Comparison of ENCODE assay signal across 9 mouse cellular contexts in the genomic region with DNA sequence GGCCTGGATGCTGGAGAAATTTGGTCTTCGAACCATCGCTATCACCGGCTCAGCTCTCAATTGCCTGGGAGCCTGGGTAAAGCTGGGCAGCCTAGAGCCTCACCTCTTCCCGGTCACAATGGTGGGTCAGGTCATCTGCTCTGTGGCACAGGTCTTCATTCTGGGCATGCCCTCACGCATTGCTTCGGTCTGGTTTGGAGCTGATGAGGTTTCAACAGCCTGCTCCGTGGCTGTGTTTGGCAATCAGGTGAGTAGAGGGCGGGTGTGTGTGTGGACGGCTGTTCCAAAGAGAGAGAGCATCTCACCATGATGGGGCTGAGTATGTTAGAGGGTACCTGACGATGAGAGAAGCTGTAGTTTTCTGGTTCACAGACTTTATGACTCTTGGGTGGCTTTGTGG. TPM values are rescaled to one million over a fixed set of nuclear protein-coding genes. Genes with fewer than 3 reads are reported as not detected.
DNase-seq lines count a peak whose midpoint lies in the region; ATAC-seq and TF ChIP-seq lines count a peak whose summit lies in the region.
"Had no signal": no experiment of that assay in that cellular context is flagged by ENCODE, and none has a peak within 500 bp of the region (broad histone marks: within the 10 kb centered on the region; RNA-seq: fewer than 3 reads in every experiment).

No protein-coding gene starts in this region.

- H3K4me1 ChIP-seq in erythroblast, embryonic 14.5 days (ENCODE audit: control insufficient read depth) = peaks cover 2% of the 10 kb centered on the region
- peaks cover 11% of the 10 kb centered on the region for H3K4me1 ChIP-seq in kidney, adult 2 months (ENCODE audit: control insufficient read depth, insufficient read depth, low read length)
- 0 out of 2 replicates have a peak, but pooled peaks cover 7% of the 10 kb centered on the region for H3K4me1 ChIP-seq in embryonic facial prominence, embryonic 14.5 days (ENCODE audit: control insufficient read depth, insufficient read depth, low read length)
- H3K4me1 ChIP-seq in lung, embryonic 16.5 days (replicated peaks; ENCODE audit: control insufficient read depth, insufficient read depth, low read length) = peaks cover 9% of the 10 kb centered on the region

- H3K27me3 ChIP-seq in erythroblast, embryonic 14.5 days (ENCODE audit: control insufficient read depth) = peaks cover 24% of the 10 kb centered on the region
- H3K27me3 ChIP-seq in kidney, adult 2 months (replicated peaks; ENCODE audit: control insufficient read depth, insufficient read depth, low read length) = no peaks in the 10 kb centered on the region
- no peaks in the 10 kb centered on the region for H3K27me3 ChIP-seq in embryonic facial prominence, embryonic 14.5 days (replicated peaks; ENCODE audit: control insufficient read depth, insufficient read depth, low read length)
- peaks cover 5% of the 10 kb centered on the region; the same call in 1 of the 2 replicates for H3K27me3 ChIP-seq in lung, embryonic 16.5 days (ENCODE audit: control insufficient read depth, insufficient read depth, low read depth, low read length)

- H3K36me3 ChIP-seq in erythroblast, embryonic 14.5 days (ENCODE audit: control insufficient read depth) = no peaks in the 10 kb centered on the region
- no peaks in the 10 kb centered on the region for H3K36me3 ChIP-seq in kidney, adult 2 months (ENCODE audit: control insufficient read depth, insufficient read depth, low read length)
- H3K36me3 ChIP-seq in embryonic facial prominence, embryonic 14.5 days (ENCODE audit: control insufficient read depth, insufficient read depth, low read length) = no peaks in the 10 kb centered on the region
- no peaks in the 10 kb centered on the region for H3K36me3 ChIP-seq in lung, embryonic 16.5 days (ENCODE audit: control insufficient read depth, insufficient read depth, low read length)

- no peak for TF ChIP-seq POLR2A in kidney, adult 2 months (IDR thresholded peaks at IDR 0.05; ENCODE audit: low read depth, low read length)

- peak; percentile 30 for DNase-seq in kidney, adult 2 months
- no peak for DNase-seq in kidney, postnatal 4 days
- DNase-seq in embryonic facial prominence, embryonic 14.5 days (ENCODE audit: low spot score) = no peak
- no peak for DNase-seq in adrenal gland, postnatal 10 days
- DNase-seq in thymus, postnatal 14 days = no peak
- DNase-seq: left cerebral cortex, postnatal 4 days had no signal

- 0 out of 2 replicates have a peak overlapping the region, but pooled peaks have one; percentile 9 for H3K27ac ChIP-seq in kidney, adult 2 months (ENCODE audit: insufficient read depth, low read depth, low read length)
- no peak overlapping the region for H3K27ac ChIP-seq in embryonic facial prominence, embryonic 14.5 days (replicated peaks; ENCODE audit: low read depth, low read length)
- H3K27ac ChIP-seq in lung, embryonic 16.5 days (ENCODE audit: low read length) = no peak overlapping the region

- no peak overlapping the region for H3K9ac ChIP-seq in embryonic facial prominence, embryonic 14.5 days (ENCODE audit: low read depth, low read length)
- H3K9ac ChIP-seq in lung, embryonic 16.5 days (ENCODE audit: low read length) = no peak overlapping the region; the same call in 1 of the 2 replicates

- no peaks in the 10 kb centered on the region for H3K9me3 ChIP-seq in erythroblast, embryonic 14.5 days (ENCODE audit: control insufficient read depth, low read length)
- H3K9me3 ChIP-seq in embryonic facial prominence, embryonic 14.5 days (ENCODE audit: control insufficient read depth, low read length) = no peaks in the 10 kb centered on the region
- no peaks in the 10 kb centered on the region for H3K9me3 ChIP-seq in lung, embryonic 16.5 days (ENCODE audit: control insufficient read depth, low read length)

- peak overlapping the region; percentile 99; the same call in 1 of the 2 replicates for H3K4me2 ChIP-seq in embryonic facial prominence, embryonic 14.5 days (ENCODE audit: low read depth, low read length)
- H3K4me2 ChIP-seq in lung, embryonic 16.5 days (ENCODE audit: low read depth, low read length) = peak overlapping the region; percentile 84

- H3K4me3 ChIP-seq in erythroblast, embryonic 14.5 days (replicated peaks) = peak overlapping the region; percentile 47
- peak overlapping the region; percentile 79 for H3K4me3 ChIP-seq in kidney, adult 2 months (ENCODE audit: insufficient read depth, low read depth, low read length)
- H3K4me3 ChIP-seq in embryonic facial prominence, embryonic 14.5 days (ENCODE audit: low read depth, low read length) = peak overlapping the region; percentile 53; the same call in 1 of the 2 replicates
- peak overlapping the region; percentile 54 for H3K4me3 ChIP-seq in lung, embryonic 16.5 days (ENCODE audit: low read length)

- 52% methylated on average over 10 of the region's 10 CpGs for WGBS in kidney, adult 2 months
- 93% methylated on average over 10 of the region's 10 CpGs for WGBS in embryonic facial prominence, embryonic 14.5 days
- WGBS in lung, embryonic 16.5 days = 80% methylated on average over 10 of the region's 10 CpGs

- TF ChIP-seq CTCF in kidney, adult 2 months (conservative IDR thresholded peaks at IDR 0.05; ENCODE audit: insufficient read depth, insufficient read length, low read depth, low read length) = no peak

- no peak for ATAC-seq in erythroblast, adult 5-6 weeks (replicated peaks; ENCODE audit: low FRiP score, poor library complexity, severe bottlenecking)
- ATAC-seq in embryonic facial prominence, embryonic 14.5 days (ENCODE audit: low read depth) = no peak
- ATAC-seq in lung, embryonic 16.5 days (ENCODE audit: low read depth) = no peak

RNA-seq across cellular contexts. Expression of gene Flvcr2, which starts 1.0 kb away (rescaled TPM):
- polyA plus RNA-seq in erythroblast, embryonic 14.5 days (2012) = not detected in 2 replicates
- total RNA-seq in erythroblast, adult 5-6 weeks (2015; ENCODE audit: low replicate concordance) = not detected in 2 replicates
- total RNA-seq in erythroblast, adult 5-6 weeks (2017; ENCODE audit: low replicate concordance) = not detected in 2 replicates
- polyA plus RNA-seq in kidney, adult 2 months (2012; rRNA removed) = 23.1 and 35.1 TPM in 2 replicates
- polyA plus RNA-seq in embryonic facial prominence, embryonic 14.5 days (2014; fragmentation: Nextera tagmentation; extraction: Ambion mirVana) = 2.7 and 2.8 TPM in 2 replicates
- 6.5 and 8.3 TPM in 2 replicates for polyA plus RNA-seq in lung, embryonic 16.5 days (2015; fragmentation: Nextera tagmentation; extraction: Ambion mirVana)
- total RNA-seq in adrenal gland, postnatal 10 days (2021) = 1 to 10 TPM; 5.2 to 7.1 TPM
